Mouse (Mus musculus): ENCODE results near the gene Cd40.
A peak's percentile ranks its signal among the peaks of the same experiment; 100 is the strongest.

The Cd40 gene

GRCm38 (mm10) chr2:165054888-165055852, at the start of gene Cd40:
Gene Cd40 (plus strand): TSS chr2:165055627.
- peak; percentile 55 for DNase-seq (ENCODE audit: low read depth, low spot score)

GRCm38 (mm10) chr2:165006813-165007212, 48.6 kb upstream of the Cd40 start:
- DNase-seq (ENCODE audit: low read depth, low spot score): no peak

- DNase-seq (ENCODE audit: low read depth, low spot score): no peak
Observed at GRCm38 (mm10) chr2:165007986-165008385, 47.4 kb upstream of the Cd40 start.

GRCm38 (mm10) chr2:165009161-165009560, 46.3 kb upstream of the Cd40 start:
- no peak for DNase-seq (ENCODE audit: low read depth, low spot score)

- DNase-seq (ENCODE audit: low read depth, low spot score): no peak
Observed at GRCm38 (mm10) chr2:165009581-165009980, 45.8 kb upstream of the Cd40 start.

- no peak for DNase-seq (ENCODE audit: low read depth, low spot score)
Observed at GRCm38 (mm10) chr2:165010351-165010750, 45.1 kb upstream of the Cd40 start.

GRCm38 (mm10) chr2:165014935-165015334, 40.5 kb upstream of the Cd40 start:
- DNase-seq (ENCODE audit: low read depth, low spot score): no peak

- DNase-seq (ENCODE audit: low read depth, low spot score): no peak
Observed at GRCm38 (mm10) chr2:165020490-165020889, 34.9 kb upstream of the Cd40 start.

GRCm38 (mm10) chr2:165027163-165027562, 28.3 kb upstream of the Cd40 start:
- no peak for DNase-seq (ENCODE audit: low read depth, low spot score)

GRCm38 (mm10) chr2:165032533-165032932, 22.9 kb upstream of the Cd40 start:
- DNase-seq (ENCODE audit: low read depth, low spot score): no peak

GRCm38 (mm10) chr2:165033306-165033705, 22.1 kb upstream of the Cd40 start:
- peak; percentile 30 for DNase-seq (ENCODE audit: low read depth, low spot score)

GRCm38 (mm10) chr2:165034131-165035057, 21.0 kb upstream of the Cd40 start, which contains the start of gene Ncoa5:
Gene Ncoa5 (minus strand): TSS chr2:165034867.
- DNase-seq (ENCODE audit: low read depth, low spot score): peak; percentile 97

- no peak for DNase-seq (ENCODE audit: low read depth, low spot score)
Observed at GRCm38 (mm10) chr2:165035058-165035431, 20.4 kb upstream of the Cd40 start.

GRCm38 (mm10) chr2:165037415-165037814, 18.0 kb upstream of the Cd40 start:
- no peak for DNase-seq (ENCODE audit: low read depth, low spot score)

GRCm38 (mm10) chr2:165042126-165042525, 13.3 kb upstream of the Cd40 start:
- DNase-seq (ENCODE audit: low read depth, low spot score): no peak

GRCm38 (mm10) chr2:165043090-165043636, 12.3 kb upstream of the Cd40 start:
- peak; percentile 13 for DNase-seq (ENCODE audit: low read depth, low spot score)

- DNase-seq (ENCODE audit: low read depth, low spot score): no peak
Observed at GRCm38 (mm10) chr2:165043729-165044128, 11.7 kb upstream of the Cd40 start.

GRCm38 (mm10) chr2:165049044-165049443, 6.4 kb upstream of the Cd40 start:
- DNase-seq (ENCODE audit: low read depth, low spot score): no peak

- no peak for DNase-seq (ENCODE audit: low read depth, low spot score)
Observed at GRCm38 (mm10) chr2:165050826-165051548, 4.4 kb upstream of the Cd40 start.

- no peak for DNase-seq (ENCODE audit: low read depth, low spot score)
Observed at GRCm38 (mm10) chr2:165051566-165051965, 3.9 kb upstream of the Cd40 start.

- no peak for DNase-seq (ENCODE audit: low read depth, low spot score)
Observed at GRCm38 (mm10) chr2:165055905-165056304, 478 bp downstream of the Cd40 start.

Data from CD4-positive helper T cell, adult 2 months (primary cell).